20 mouse cellular contexts compared by ENCODE assay signal in the genomic region with DNA sequence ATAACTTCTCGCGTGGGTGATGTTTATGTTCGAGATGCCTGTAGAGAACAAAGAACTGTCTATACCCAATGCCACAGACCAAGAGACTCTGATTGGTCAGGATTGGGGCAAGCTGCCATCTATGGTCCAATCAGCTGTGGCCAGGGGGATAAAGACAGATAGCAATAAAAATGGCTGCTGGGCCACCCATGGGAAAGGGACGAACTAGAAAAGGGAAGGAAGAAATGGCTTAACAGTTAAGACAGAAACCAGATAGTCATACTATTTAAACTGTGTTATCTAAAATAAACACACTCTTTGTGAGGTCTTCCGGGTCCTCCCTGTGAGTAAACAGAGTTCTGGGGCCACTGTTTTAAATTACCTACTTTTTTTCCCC. TPM values are rescaled to one million over a fixed set of nuclear protein-coding genes. Genes with fewer than 3 reads are reported as not detected.
DNase-seq lines count a peak whose midpoint lies in the region; ATAC-seq and TF ChIP-seq lines count a peak whose summit lies in the region.
"Had no signal": no experiment of that assay in that cellular context is flagged by ENCODE, and none has a peak within 500 bp of the region (broad histone marks: within the 10 kb centered on the region; RNA-seq: fewer than 3 reads in every experiment).

No protein-coding gene starts in this region.

- no peaks in the 10 kb centered on the region for H3K9me3 ChIP-seq in lung, embryonic 14.5 days (ENCODE audit: low read depth, low read length)
- no peaks in the 10 kb centered on the region for H3K9me3 ChIP-seq in liver, embryonic 12.5 days (replicated peaks)
- H3K9me3 ChIP-seq: heart, embryonic 13.5 days; hindbrain, embryonic 10.5 days; limb, embryonic 12.5 days; megakaryocyte, embryonic 14.5 days had no signal

- TF ChIP-seq CTCF in lung, embryonic 14.5 days (IDR thresholded peaks at IDR 0.05; ENCODE audit: low read depth), result no peak
- no peak for TF ChIP-seq CTCF in kidney, adult 2 months (conservative IDR thresholded peaks at IDR 0.05; ENCODE audit: insufficient read depth, insufficient read length, low read depth, low read length)

- H3K4me2 ChIP-seq in lung, embryonic 14.5 days, result no peak overlapping the region
- H3K4me2 ChIP-seq in liver, embryonic 12.5 days, result peak overlapping the region; percentile 48
- H3K4me2 ChIP-seq: heart, embryonic 13.5 days; limb, embryonic 12.5 days had no signal

- TF ChIP-seq POLR2A in kidney, adult 2 months (IDR thresholded peaks at IDR 0.05; ENCODE audit: low read depth, low read length), result no peak

- no peak overlapping the region for H3K9ac ChIP-seq in lung, embryonic 14.5 days
- no peak overlapping the region for H3K9ac ChIP-seq in liver, embryonic 12.5 days
- H3K9ac ChIP-seq: heart, embryonic 13.5 days; limb, embryonic 12.5 days had no signal

- ATAC-seq in lung, embryonic 14.5 days (ENCODE audit: insufficient read depth), result no peak
- ATAC-seq in erythroid progenitor cell, adult 5-6 weeks (replicated peaks; ENCODE audit: low FRiP score, poor library complexity, severe bottlenecking), result peak; percentile 69
- ATAC-seq in liver, embryonic 12.5 days, result peak; percentile 61

- H3K36me3 ChIP-seq in lung, embryonic 14.5 days (ENCODE audit: insufficient read depth), result no peaks in the 10 kb centered on the region
- no peaks in the 10 kb centered on the region for H3K36me3 ChIP-seq in liver, embryonic 12.5 days
- H3K36me3 ChIP-seq in kidney, adult 2 months (ENCODE audit: control insufficient read depth, insufficient read depth, low read length), result no peaks in the 10 kb centered on the region
- H3K36me3 ChIP-seq: heart, embryonic 13.5 days; hindbrain, embryonic 10.5 days; limb, embryonic 12.5 days had no signal

- H3K27me3 ChIP-seq in lung, embryonic 14.5 days (ENCODE audit: insufficient read depth, low read length), result no peaks in the 10 kb centered on the region
- H3K27me3 ChIP-seq in liver, embryonic 12.5 days (replicated peaks), result no peaks in the 10 kb centered on the region
- H3K27me3 ChIP-seq in kidney, adult 2 months (replicated peaks; ENCODE audit: control insufficient read depth, insufficient read depth, low read length), result no peaks in the 10 kb centered on the region
- H3K27me3 ChIP-seq: heart, embryonic 13.5 days; limb, embryonic 12.5 days had no signal

- 12% methylated on average over 5 of the region's 5 CpGs for WGBS in lung, embryonic 14.5 days
- 25% methylated on average over 5 of the region's 5 CpGs for WGBS in liver, embryonic 12.5 days (ENCODE audit: insufficient replicate concordance)
- WGBS in kidney, adult 2 months, result 63% methylated on average over 5 of the region's 5 CpGs

- DNase-seq in lung, embryonic 14.5 days, result peak; percentile 33
- no peak for DNase-seq in lung, postnatal 4 days
- DNase-seq in mesoderm, embryonic 11.5 days (ENCODE audit: low read depth, low spot score), result peak; percentile 17
- DNase-seq in kidney, adult 8-10 months, result no peak
- no peak for DNase-seq in adrenal gland, adult 8-10 months
- DNase-seq in kidney, adult 2 months, result no peak
- DNase-seq: adrenal gland, postnatal 36 days; cerebellum, adult 11 months; embryo, embryonic 11 days; gastrocnemius, postnatal 25 days; kidney, adult 18-20 months; kidney, postnatal 4 days; right cerebral cortex, postnatal 14 days; thymus, postnatal 25 days had no signal

- no peak overlapping the region for H3K27ac ChIP-seq in lung, embryonic 14.5 days (ENCODE audit: low read depth)
- peak overlapping the region; percentile 67 for H3K27ac ChIP-seq in liver, embryonic 12.5 days
- H3K27ac ChIP-seq in kidney, adult 2 months (ENCODE audit: insufficient read depth, low read depth, low read length), result no peak overlapping the region
- H3K27ac ChIP-seq: heart, embryonic 13.5 days; hindbrain, embryonic 10.5 days; limb, embryonic 12.5 days had no signal

- peaks cover 6% of the 10 kb centered on the region; the same call in 1 of the 2 replicates for H3K4me1 ChIP-seq in lung, embryonic 14.5 days (ENCODE audit: insufficient read depth)
- H3K4me1 ChIP-seq in liver, embryonic 12.5 days, result peaks cover 77% of the 10 kb centered on the region
- 0 out of 2 replicates have a peak, but pooled peaks cover 5% of the 10 kb centered on the region for H3K4me1 ChIP-seq in kidney, adult 2 months (ENCODE audit: control insufficient read depth, insufficient read depth, low read length)
- H3K4me1 ChIP-seq: hindbrain, embryonic 10.5 days; limb, embryonic 12.5 days had no signal

- no peak overlapping the region for H3K4me3 ChIP-seq in lung, embryonic 14.5 days (ENCODE audit: low read depth, low read length)
- H3K4me3 ChIP-seq in liver, embryonic 12.5 days, result no peak overlapping the region
- H3K4me3 ChIP-seq in kidney, adult 2 months (ENCODE audit: insufficient read depth, low read depth, low read length), result no peak overlapping the region
- H3K4me3 ChIP-seq: heart, embryonic 13.5 days; hindbrain, embryonic 10.5 days; limb, embryonic 12.5 days; megakaryocyte, embryonic 14.5 days had no signal

RNA-seq across cellular contexts. Expression of a gene that starts 6.5 kb away (rescaled TPM):
- 13.1 and 15.7 TPM in 2 replicates for polyA plus RNA-seq in lung, embryonic 14.5 days (2014; fragmentation: Nextera tagmentation; extraction: Ambion mirVana)
- 8.4 and 20.5 TPM in 2 replicates for total RNA-seq in erythroid progenitor cell, adult 5-6 weeks (2015; ENCODE audit: low replicate concordance)
- 4.6 and 5.1 TPM in 2 replicates for total RNA-seq in erythroid progenitor cell, adult 5-6 weeks (2017; ENCODE audit: low replicate concordance)
- polyA plus RNA-seq in liver, embryonic 12.5 days (2016; fragmentation: Nextera tagmentation; extraction: Ambion mirVana), result 25.6 and 27.1 TPM in 2 replicates
- total RNA-seq in adrenal gland, adult 8-10 months (2022), result 10 to 100 TPM; 38.2 to 57.9 (median 46.5) TPM
- polyA plus RNA-seq in kidney, adult 2 months (2012; rRNA removed), result 81.6 and 87.7 TPM in 2 replicates

RNA-seq across cellular contexts. Expression of a gene that starts 57.1 kb away (rescaled TPM):
- polyA plus RNA-seq in lung, embryonic 14.5 days (2014; fragmentation: Nextera tagmentation; extraction: Ambion mirVana), result 1.3 and 2.7 TPM in 2 replicates
- total RNA-seq in erythroid progenitor cell, adult 5-6 weeks (2015; ENCODE audit: low replicate concordance), result 5.4 and 8.3 TPM in 2 replicates
- 0.23 and 1.2 TPM in 2 replicates for total RNA-seq in erythroid progenitor cell, adult 5-6 weeks (2017; ENCODE audit: low replicate concordance)
- polyA plus RNA-seq in liver, embryonic 12.5 days (2016; fragmentation: Nextera tagmentation; extraction: Ambion mirVana), result 1.1 and 1.2 TPM in 2 replicates
- total RNA-seq in adrenal gland, adult 8-10 months (2022), result 1 to 10 TPM; 3.3 to 7.1 (median 4.9) TPM
- 5.1 and 5.3 TPM in 2 replicates for polyA plus RNA-seq in kidney, adult 2 months (2012; rRNA removed)

Comparison
In these comparisons a context has a peak if more than half of its experiments do, and no peak if none do; other contexts are left out.
1. DNase-seq: peak in lung, embryonic 14.5 days (single experiment) and mesoderm, embryonic 11.5 days (single experiment); none in lung, postnatal 4 days (0 of 2), kidney, adult 8-10 months (0 of 2), adrenal gland, adult 8-10 months (single experiment) and kidney, adult 2 months (single experiment).